Mouse (Mus musculus) heart, adult 2 months (tissue): Measurements from ENCODE around the gene Gm47791.

Experiments used
- CTCF ChIP-seq: fragments of 200-600 bp; IDR thresholded peaks from 2 replicates; pipeline ENCODE4 v1.8.1; 2022; ENCODE audit warnings: antibody characterized with exemption, mild to moderate bottlenecking, moderate library complexity
- EP300 ChIP-seq: fragments of 200-500 bp; IDR thresholded peaks from 2 replicates; pipeline ENCODE4 v1.6.1; 2011; ENCODE audit warnings: low read depth, low read length, control low read depth; ENCODE audit not compliant: insufficient read depth
- POLR2A ChIP-seq: fragments of 200-500 bp; IDR thresholded peaks from 2 replicates; pipeline ENCODE4 v1.6.1; 2011; ENCODE audit warnings: mild to moderate bottlenecking, low read depth, low read length, control low read depth; ENCODE audit not compliant: insufficient read depth

DNA sequence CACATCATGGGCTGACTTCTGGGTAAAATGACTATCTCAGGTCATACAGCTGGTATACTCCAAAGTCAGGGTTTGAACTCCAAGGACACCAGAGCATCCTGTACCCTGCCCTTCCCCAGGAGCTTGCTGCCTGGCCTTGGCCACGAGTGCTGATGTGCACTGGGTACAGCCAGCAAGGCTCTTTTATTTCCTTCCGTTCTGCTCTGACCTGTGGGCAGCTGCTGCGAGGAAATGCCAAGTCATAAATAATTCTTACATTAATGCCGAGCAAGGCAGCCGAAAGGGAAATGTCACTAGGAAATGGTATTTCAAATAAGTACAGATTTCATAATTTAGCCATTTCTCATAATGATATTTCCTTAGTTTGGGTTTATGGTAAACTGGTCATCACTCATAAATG lies 27.3 kb upstream of the Gm47791 start:
- TF ChIP-seq POLR2A (no peak), CTCF (no peak), EP300 (no peak)
